Mouse (Mus musculus) heart, postnatal 0 days (tissue): ENCODE data around the gene Traf1. TPM values are rescaled to one million over a fixed set of nuclear protein-coding genes. Genes with fewer than 3 reads are reported as not detected.

ENCODE experiments used
- ATAC-seq: fragments of 200-750 bp; cut with Nextera tagmentation; 2 replicates; pipeline ENCODE4 v1.8.0; 2017; ENCODE audit warnings: low read depth, moderate number of reproducible peaks, moderate library complexity; ENCODE audit not compliant: insufficient read depth
- DNase-seq: peaks from one replicate; pipeline ENCODE4 v3.0.0-alpha.2; 2016; ENCODE audit warnings: low spot score
- H3K27ac ChIP-seq: fragments of 300-500 bp; sonication (generic); 2 replicates; pipeline ENCODE4 v1.5.1; 2014; ENCODE audit warnings: low read depth, mild to moderate bottlenecking
- H3K27me3 ChIP-seq: fragments of 300-500 bp; sonication (generic); 2 replicates; pipeline ENCODE4 v1.6.1; 2014; ENCODE audit warnings: low read length, mixed read lengths; ENCODE audit not compliant: control insufficient read depth, insufficient read depth
- H3K36me3 ChIP-seq: fragments of 300-500 bp; sonication (generic); replicated peaks from 2 replicates; pipeline ENCODE4 v1.6.1; 2014; ENCODE audit warnings: low read length, mixed read lengths; ENCODE audit not compliant: control insufficient read depth, insufficient read depth
- H3K4me1 ChIP-seq: fragments of 300-500 bp; sonication (generic); 2 replicates; pipeline ENCODE4 v1.6.1; 2014; ENCODE audit warnings: antibody characterized with exemption; ENCODE audit not compliant: control insufficient read depth, insufficient read depth
- H3K4me2 ChIP-seq: fragments of 300-500 bp; sonication (generic); 2 replicates; pipeline ENCODE4 v1.6.1; 2014; ENCODE audit warnings: low read depth, mild to moderate bottlenecking, low read length, moderate library complexity
- H3K4me3 ChIP-seq: fragments of 300-500 bp; sonication (generic); 2 replicates; pipeline ENCODE4 v1.5.1; 2014; ENCODE audit warnings: low read depth, low read length
- H3K9ac ChIP-seq: fragments of 300-500 bp; sonication (generic); replicated peaks from 2 replicates; pipeline ENCODE4 v1.6.1; 2014; ENCODE audit warnings: low read depth, low read length, mixed read lengths
- H3K9me3 ChIP-seq: fragments of 300-500 bp; sonication (generic); replicated peaks from 2 replicates; pipeline ENCODE4 v1.6.1; 2016; ENCODE audit warnings: low read length; ENCODE audit not compliant: control insufficient read depth
- CTCF ChIP-seq: IDR thresholded peaks from 2 replicates; pipeline ENCODE4 v1.5.1; 2016; ENCODE audit warnings: antibody characterized with exemption, control low read depth, low read depth
- EP300 ChIP-seq: IDR thresholded peaks from 2 replicates; pipeline ENCODE4 v1.6.1; 2016; ENCODE audit warnings: antibody characterized with exemption, low read depth
- WGBS: fragments of 180-500 bp; shearing (Covaris S2); extraction: QIAGEN DNeasy Blood & Tissue Kit; methylation state at CpG from one replicate; pipeline ENCODE4 v1.1.7; 2014; 5-methylcytosine and 5-hydroxymethylcytosine counted together
- polyA plus RNA-seq: library from polyadenylated mRNA; unstranded; fragments of >200 nt; fragmentation: Nextera tagmentation; extraction: Ambion mirVana; gene quantifications from 2 replicates; pipeline ENCODE4 v1.2.1, GENCODE M21; 2015
- total RNA-seq: library from RNA; depleted of rRNA; stranded (reverse); fragments of >200 nt; gene quantifications from 2 replicates; pipeline ENCODE4 v1.2.3, GENCODE M21; 2014; ENCODE audit warnings: low replicate concordance

Gene Traf1
- total and polyA plus RNA-seq, 2 experiments from 2014 or later: 0.23 to 1.1 TPM

- Histone ChIP-seq H3K4me1 (peaks cover 8% of the 10 kb centered on the region), H3K27me3 (0 out of 2 replicates have a peak, but pooled peaks cover 3% of the 10 kb centered on the region), H3K4me2 (no peak overlapping the region), H3K9ac (no peak overlapping the region), H3K9me3 (no peaks in the 10 kb centered on the region), H3K36me3 (no peaks in the 10 kb centered on the region), H3K27ac (no peak overlapping the region), H3K4me3 (no peak overlapping the region)
- no peak for TF ChIP-seq CTCF
- no peak for TF ChIP-seq EP300
- no peak for DNase-seq
- no peak for ATAC-seq
- 56% methylated on average over 5 of the region's 5 CpGs for WGBS
These were observed 4.6 kb downstream of the Traf1 start for GRCm38 (mm10) chr2:34956941-34957340.

GRCm38 (mm10) chr2:34954344-34954743, 7.2 kb downstream of the Traf1 start:
- Histone ChIP-seq H3K27ac (no peak overlapping the region), H3K9ac (no peak overlapping the region), H3K4me3 (no peak overlapping the region), H3K9me3 (no peaks in the 10 kb centered on the region), H3K27me3 (0 out of 2 replicates have a peak, but pooled peaks cover 3% of the 10 kb centered on the region), H3K36me3 (no peaks in the 10 kb centered on the region), H3K4me1 (no peaks in the 10 kb centered on the region; the same call in 1 of the 2 replicates), H3K4me2 (no peak overlapping the region)
- ATAC-seq (peak; percentile 30; the same call in 1 of the 2 replicates), DNase-seq (peak; percentile 26)
- TF ChIP-seq EP300: no peak
- no peak for TF ChIP-seq CTCF

GRCm38 (mm10) chr2:34953547-34954116, 7.9 kb downstream of the Traf1 start:
- Histone ChIP-seq H3K27ac (no peak overlapping the region), H3K4me1 (no peaks in the 10 kb centered on the region; the same call in 1 of the 2 replicates), H3K9me3 (no peaks in the 10 kb centered on the region), H3K27me3 (0 out of 2 replicates have a peak, but pooled peaks cover 3% of the 10 kb centered on the region), H3K36me3 (no peaks in the 10 kb centered on the region), H3K9ac (no peak overlapping the region), H3K4me3 (no peak overlapping the region), H3K4me2 (no peak overlapping the region)
- TF ChIP-seq EP300: no peak
- TF ChIP-seq CTCF: no peak
- ATAC-seq (no peak), DNase-seq (no peak)
- 57% methylated on average over 2 of the region's 2 CpGs for WGBS

GRCm38 (mm10) chr2:34953018-34953417, 8.6 kb downstream of the Traf1 start:
- Histone ChIP-seq H3K27me3 (0 out of 2 replicates have a peak, but pooled peaks cover 3% of the 10 kb centered on the region), H3K27ac (no peak overlapping the region), H3K4me1 (no peaks in the 10 kb centered on the region; the same call in 1 of the 2 replicates), H3K9me3 (no peaks in the 10 kb centered on the region), H3K9ac (no peak overlapping the region), H3K36me3 (no peaks in the 10 kb centered on the region), H3K4me2 (no peak overlapping the region), H3K4me3 (no peak overlapping the region)
- DNase-seq (no peak), ATAC-seq (no peak)
- 65% methylated on average over 4 of the region's 4 CpGs for WGBS
- TF ChIP-seq CTCF (no peak), EP300 (no peak)

- Histone ChIP-seq H3K9ac (no peak overlapping the region), H3K9me3 (no peaks in the 10 kb centered on the region), H3K27me3 (no peaks in the 10 kb centered on the region), H3K27ac (no peak overlapping the region), H3K36me3 (no peaks in the 10 kb centered on the region), H3K4me3 (no peak overlapping the region), H3K4me1 (no peaks in the 10 kb centered on the region; the same call in 1 of the 2 replicates), H3K4me2 (no peak overlapping the region)
- no peak for ATAC-seq
- no peak for DNase-seq
- TF ChIP-seq CTCF (no peak), EP300 (no peak)
These were observed 10.1 kb downstream of the Traf1 start for GRCm38 (mm10) chr2:34951469-34951868.

GRCm38 (mm10) chr2:34948622-34949021, 12.9 kb downstream of the Traf1 start:
- H3K27me3 ChIP-seq: no peaks in the 10 kb centered on the region
- H3K9ac ChIP-seq: no peak overlapping the region
- H3K27ac ChIP-seq: no peak overlapping the region
- TF ChIP-seq CTCF (no peak), EP300 (no peak)
- H3K36me3 ChIP-seq: no peaks in the 10 kb centered on the region
- peaks cover 8% of the 10 kb centered on the region for H3K4me1 ChIP-seq
- DNase-seq (no peak), ATAC-seq (no peak)
- H3K9me3 ChIP-seq: no peaks in the 10 kb centered on the region
- 16% methylated on average over 2 of the region's 2 CpGs for WGBS
- no peak overlapping the region for H3K4me3 ChIP-seq
- no peak overlapping the region for H3K4me2 ChIP-seq
